Mouse (Mus musculus): ENCODE measurements at regions not wholly inside any gene's neighbourhood (a gene's known extent, or its start where the extent isn't known, plus 50 kb on each side); places are given as distances from the start of the nearest gene placed in this dataset.

- Histone ChIP-seq H3K9ac (ENCODE audit: low read depth, low read length, severe bottlenecking) (no peak overlapping the region), H3K9me3 (ENCODE audit: control insufficient read depth, low read length) (no peaks in the 10 kb centered on the region), H3K27ac (replicated peaks; ENCODE audit: low read depth, low read length) (no peak overlapping the region), H3K27me3 (ENCODE audit: control insufficient read depth, insufficient read depth, low read length) (no peaks in the 10 kb centered on the region), H3K36me3 (ENCODE audit: control insufficient read depth, insufficient read depth, low read length) (no peaks in the 10 kb centered on the region), H3K4me1 (ENCODE audit: control insufficient read depth, insufficient read depth, low read length) (no peaks in the 10 kb centered on the region; the same call in 1 of the 2 replicates), H3K4me2 (replicated peaks; ENCODE audit: low read depth, low read length, severe bottlenecking) (no peak overlapping the region), H3K4me3 (replicated peaks; ENCODE audit: low read length) (no peak overlapping the region)
- ATAC-seq (ENCODE audit: low FRiP score, low read depth) (no peak), DNase-seq (ENCODE audit: low spot score) (no peak)
- TF ChIP-seq POLR2A (IDR thresholded peaks at IDR 0.05; ENCODE audit: borderline replicate concordance, extremely low read depth, insufficient read depth, insufficient read length): no peak
- WGBS: 64% methylated on average over 3 of the region's 3 CpGs
Measured at GRCm38 (mm10) chr3:101749841-101750240, 98.9 kb downstream of the Mab21l3 start.

GRCm38 (mm10) chr3:101749031-101749632 lies 99.6 kb downstream of the Mab21l3 start:
- Histone ChIP-seq H3K9me3 (ENCODE audit: control insufficient read depth, low read length) (no peaks in the 10 kb centered on the region), H3K4me3 (replicated peaks; ENCODE audit: low read length) (no peak overlapping the region), H3K4me2 (replicated peaks; ENCODE audit: low read depth, low read length, severe bottlenecking) (no peak overlapping the region), H3K36me3 (ENCODE audit: control insufficient read depth, insufficient read depth, low read length) (no peaks in the 10 kb centered on the region), H3K27ac (replicated peaks; ENCODE audit: low read depth, low read length) (no peak overlapping the region), H3K27me3 (ENCODE audit: control insufficient read depth, insufficient read depth, low read length) (no peaks in the 10 kb centered on the region), H3K9ac (ENCODE audit: low read depth, low read length, severe bottlenecking) (no peak overlapping the region), H3K4me1 (ENCODE audit: control insufficient read depth, insufficient read depth, low read length) (no peaks in the 10 kb centered on the region; the same call in 1 of the 2 replicates)
- no peak for DNase-seq (ENCODE audit: low spot score)
- no peak for TF ChIP-seq POLR2A (IDR thresholded peaks at IDR 0.05; ENCODE audit: borderline replicate concordance, extremely low read depth, insufficient read depth, insufficient read length)
- no peak for ATAC-seq (ENCODE audit: low FRiP score, low read depth)
- 87% methylated on average over 3 of the region's 3 CpGs for WGBS

GRCm38 (mm10) chr3:101748186-101748585 lies 100.6 kb downstream of the Mab21l3 start:
- Histone ChIP-seq H3K9me3 (ENCODE audit: control insufficient read depth, low read length) (no peaks in the 10 kb centered on the region), H3K27ac (replicated peaks; ENCODE audit: low read depth, low read length) (no peak overlapping the region), H3K4me1 (ENCODE audit: control insufficient read depth, insufficient read depth, low read length) (no peaks in the 10 kb centered on the region; the same call in 1 of the 2 replicates), H3K4me2 (replicated peaks; ENCODE audit: low read depth, low read length, severe bottlenecking) (no peak overlapping the region), H3K9ac (ENCODE audit: low read depth, low read length, severe bottlenecking) (no peak overlapping the region), H3K27me3 (ENCODE audit: control insufficient read depth, insufficient read depth, low read length) (no peaks in the 10 kb centered on the region), H3K4me3 (replicated peaks; ENCODE audit: low read length) (no peak overlapping the region), H3K36me3 (ENCODE audit: control insufficient read depth, insufficient read depth, low read length) (no peaks in the 10 kb centered on the region)
- no peak for DNase-seq (ENCODE audit: low spot score)
- ATAC-seq (ENCODE audit: low FRiP score, low read depth): no peak
- WGBS: 48% methylated on average over 4 of the region's 4 CpGs
- TF ChIP-seq POLR2A (IDR thresholded peaks at IDR 0.05; ENCODE audit: borderline replicate concordance, extremely low read depth, insufficient read depth, insufficient read length): no peak

- Histone ChIP-seq H3K36me3 (ENCODE audit: control insufficient read depth, insufficient read depth, low read length) (no peaks in the 10 kb centered on the region), H3K4me3 (replicated peaks; ENCODE audit: low read length) (no peak overlapping the region), H3K9me3 (ENCODE audit: control insufficient read depth, low read length) (no peaks in the 10 kb centered on the region), H3K27me3 (ENCODE audit: control insufficient read depth, insufficient read depth, low read length) (no peaks in the 10 kb centered on the region), H3K4me2 (replicated peaks; ENCODE audit: low read depth, low read length, severe bottlenecking) (no peak overlapping the region), H3K9ac (ENCODE audit: low read depth, low read length, severe bottlenecking) (no peak overlapping the region), H3K4me1 (ENCODE audit: control insufficient read depth, insufficient read depth, low read length) (no peaks in the 10 kb centered on the region), H3K27ac (replicated peaks; ENCODE audit: low read depth, low read length) (no peak overlapping the region)
- DNase-seq (ENCODE audit: low spot score) (no peak), ATAC-seq (ENCODE audit: low FRiP score, low read depth) (no peak)
- WGBS: 90% methylated on average over 4 of the region's 4 CpGs
- TF ChIP-seq POLR2A (IDR thresholded peaks at IDR 0.05; ENCODE audit: borderline replicate concordance, extremely low read depth, insufficient read depth, insufficient read length): no peak
Measured at GRCm38 (mm10) chr3:101740906-101741305, 107.9 kb downstream of the Mab21l3 start.

- Histone ChIP-seq H3K4me2 (replicated peaks; ENCODE audit: low read depth, low read length, severe bottlenecking) (no peak overlapping the region), H3K27ac (replicated peaks; ENCODE audit: low read depth, low read length) (no peak overlapping the region), H3K4me3 (replicated peaks; ENCODE audit: low read length) (no peak overlapping the region), H3K4me1 (ENCODE audit: control insufficient read depth, insufficient read depth, low read length) (no peaks in the 10 kb centered on the region), H3K27me3 (ENCODE audit: control insufficient read depth, insufficient read depth, low read length) (no peaks in the 10 kb centered on the region), H3K9ac (ENCODE audit: low read depth, low read length, severe bottlenecking) (no peak overlapping the region), H3K9me3 (ENCODE audit: control insufficient read depth, low read length) (peaks cover 6% of the 10 kb centered on the region), H3K36me3 (ENCODE audit: control insufficient read depth, insufficient read depth, low read length) (no peaks in the 10 kb centered on the region)
- ATAC-seq (ENCODE audit: low FRiP score, low read depth) (no peak), DNase-seq (ENCODE audit: low spot score) (no peak)
- TF ChIP-seq POLR2A (IDR thresholded peaks at IDR 0.05; ENCODE audit: borderline replicate concordance, extremely low read depth, insufficient read depth, insufficient read length): no peak
- 78% methylated on average over 6 of the region's 6 CpGs for WGBS
Measured at GRCm38 (mm10) chr3:101737197-101737596, 111.6 kb downstream of the Mab21l3 start.

Data from limb, embryonic 14.5 days (tissue).